Mouse (Mus musculus): Measurements from ENCODE around the gene Cux1. TPM values are rescaled to one million over a fixed set of nuclear protein-coding genes. Genes with fewer than 3 reads are reported as not detected.

The Cux1 gene
- total RNA-seq, 1 experiment from 2014 or later = 95.0 TPM

- peak; percentile 96 for DNase-seq
Measured at GRCm38 (mm10) chr5:136198474-136199391, 368.6 kb downstream of the Cux1 start, which contains the start of gene Prkrip1. TSS of gene Prkrip1 (minus strand) at chr5:136198963.

Small RNA genes within 50 kb of the gene (microRNA-seq; reads per million reads assigned to microRNA genes)
- 0 reads per million in 2 experiments for gene Mir721

Other genes starting within 250 kb of the Cux1 start
- not detected in 2 replicates for gene Myl10, start 125.7 kb upstream of the Cux1 start, total RNA-seq (2021)

Data from adrenal gland, postnatal 14 days (tissue).